Mouse (Mus musculus) cortical plate, adult 2 months (tissue): ENCODE measurements around the gene Cnn2. TPM values are rescaled to one million over a fixed set of nuclear protein-coding genes. Genes with fewer than 3 reads are reported as not detected.

Source experiments
- H3K27ac ChIP-seq: fragments of 200-500 bp; 2 replicates; pipeline ENCODE4 v1.5.1; 2012; ENCODE audit warnings: low read length, control low read depth, inconsistent platforms; ENCODE audit not compliant: insufficient read depth
- H3K4me1 ChIP-seq: fragments of 200-500 bp; 2 replicates; pipeline ENCODE4 v1.6.1; 2011; ENCODE audit warnings: low read length; ENCODE audit not compliant: control insufficient read depth, insufficient read depth
- H3K4me3 ChIP-seq: fragments of 200-500 bp; 2 replicates; pipeline ENCODE4 v1.5.1; 2011; ENCODE audit warnings: mild to moderate bottlenecking, low read length, control low read depth; ENCODE audit not compliant: insufficient read depth
- CTCF ChIP-seq: fragments of 200-500 bp; IDR thresholded peaks from 2 replicates; pipeline ENCODE4 v1.5.1; 2011; ENCODE audit warnings: mild to moderate bottlenecking, control low read depth, low read length; ENCODE audit not compliant: insufficient read depth; ENCODE audit errors: extremely low read depth
- POLR2A ChIP-seq: fragments of 200-500 bp; IDR thresholded peaks from 2 replicates; pipeline ENCODE4 v1.6.1; 2011; ENCODE audit warnings: mild to moderate bottlenecking, low read length, control low read depth; ENCODE audit not compliant: insufficient read depth; ENCODE audit errors: extremely low read depth
- polyA plus RNA-seq: library from polyadenylated mRNA; depleted of rRNA; stranded (reverse); fragments of >200 nt; gene quantifications from 2 replicates; pipeline ENCODE4 v1.2.3, GENCODE M21; 2012

Gene Cnn2
- polyA plus RNA-seq, 1 experiment = 9.0 TPM

GRCm38 (mm10) chr10:79977324-79977723 is 11.1 kb upstream of the Cnn2 start:
- TF ChIP-seq CTCF = no peak
- no peak for TF ChIP-seq POLR2A
- H3K4me3 ChIP-seq = no peak overlapping the region
- H3K27ac ChIP-seq = no peak overlapping the region
- peaks cover under 1% of the 10 kb centered on the region; the same call in 1 of the 2 replicates for H3K4me1 ChIP-seq

- no peak overlapping the region for H3K4me3 ChIP-seq
- H3K4me1 ChIP-seq = peaks cover 1% of the 10 kb centered on the region; the same call in 1 of the 2 replicates
- no peak overlapping the region for H3K27ac ChIP-seq
- TF ChIP-seq CTCF (no peak), POLR2A (no peak)
These were observed 10.3 kb upstream of the Cnn2 start for GRCm38 (mm10) chr10:79978061-79978460.

- TF ChIP-seq CTCF (no peak), POLR2A (no peak)
- Histone ChIP-seq H3K27ac (no peak overlapping the region), H3K4me1 (peaks cover 1% of the 10 kb centered on the region; the same call in 1 of the 2 replicates), H3K4me3 (no peak overlapping the region)
These were observed 8.8 kb upstream of the Cnn2 start for GRCm38 (mm10) chr10:79979401-79980155.

GRCm38 (mm10) chr10:79983205-79983604 is 5.2 kb upstream of the Cnn2 start:
- peaks cover 5% of the 10 kb centered on the region for H3K4me1 ChIP-seq
- H3K27ac ChIP-seq = no peak overlapping the region
- H3K4me3 ChIP-seq = peak overlapping the region; percentile 89
- TF ChIP-seq CTCF (no peak), POLR2A (no peak)

- Histone ChIP-seq H3K4me1 (peaks cover 5% of the 10 kb centered on the region), H3K27ac (no peak overlapping the region; the same call in 1 of the 2 replicates), H3K4me3 (peak overlapping the region; percentile 89)
- TF ChIP-seq CTCF = no peak
- no peak for TF ChIP-seq POLR2A
These were observed 4.7 kb upstream of the Cnn2 start for GRCm38 (mm10) chr10:79983670-79984069.

GRCm38 (mm10) chr10:79984195-79984816 is 4.1 kb upstream of the Cnn2 start, which contains the start of gene Tmem259:
Gene Tmem259, minus strand, starts transcription at chr10:79984330.
- Histone ChIP-seq H3K27ac (peak within 1 kb of the TSS; percentile 37), H3K4me1 (peaks cover 5% of the 10 kb centered on the region), H3K4me3 (peak within 1 kb of the TSS; percentile 89)
- TF ChIP-seq CTCF = peak; percentile 59; the same call in 1 of the 2 replicates
- TF ChIP-seq POLR2A = peak; percentile 34; the same call in 1 of the 2 replicates

- TF ChIP-seq CTCF = no peak
- TF ChIP-seq POLR2A = peak; percentile 52; the same call in 1 of the 2 replicates
- H3K4me3 ChIP-seq = peak overlapping the region; percentile 89
These were observed 3.5 kb upstream of the Cnn2 start for GRCm38 (mm10) chr10:79984871-79985270.

GRCm38 (mm10) chr10:79985334-79986231 is 2.8 kb upstream of the Cnn2 start:
- peak; percentile 27; the same call in 1 of the 2 replicates for TF ChIP-seq POLR2A
- no peak for TF ChIP-seq CTCF
- peaks cover 5% of the 10 kb centered on the region for H3K4me1 ChIP-seq
- H3K27ac ChIP-seq = peak overlapping the region; percentile 83
- H3K4me3 ChIP-seq = peak overlapping the region; percentile 89

More at GRCm38 (mm10) chr10:79984871-79985270, 3.5 kb upstream of the Cnn2 start:
- peaks cover 5% of the 10 kb centered on the region for H3K4me1 ChIP-seq
- peak overlapping the region; percentile 37 for H3K27ac ChIP-seq
